Mouse (Mus musculus): Measurements from ENCODE around the gene Elp4. TPM values are rescaled to one million over a fixed set of nuclear protein-coding genes. Genes with fewer than 3 reads are reported as not detected.

Elp4 gene
- polyA plus RNA-seq, 1 experiment from 2014 or later = 39.5 TPM

Other genes starting within 250 kb of the Elp4 start
- gene Pax6, start 235.7 kb downstream of the Elp4 start, polyA plus RNA-seq (2015; fragmentation: Nextera tagmentation; extraction: Ambion mirVana) = 0.39 and 0.55 TPM in 2 replicates
- gene Immp1l, start 74 bp upstream of the Elp4 start, polyA plus RNA-seq (2015; fragmentation: Nextera tagmentation; extraction: Ambion mirVana) = 148 and 149 TPM in 2 replicates
- 37.3 and 47.1 TPM in 2 replicates for gene Dnajc24, start 99.0 kb upstream of the Elp4 start, polyA plus RNA-seq (2015; fragmentation: Nextera tagmentation; extraction: Ambion mirVana)

Data from limb, embryonic 13.5 days (tissue).